8 mouse cellular contexts compared by ENCODE assay signal in genomic region chr11:31871135-31871541, GRCm38 (mm10). TPM values are rescaled to one million over a fixed set of nuclear protein-coding genes. Genes with fewer than 3 reads are reported as not detected.
DNase-seq lines count a peak whose midpoint lies in the region; ATAC-seq and TF ChIP-seq lines count a peak whose summit lies in the region.

No protein-coding gene starts in this region.

- H3K27me3 ChIP-seq in forebrain, embryonic 11.5 days (ENCODE audit: control insufficient read depth, insufficient read depth, low read length): no peaks in the 10 kb centered on the region
- 0 out of 2 replicates have a peak, but pooled peaks cover 3% of the 10 kb centered on the region for H3K27me3 ChIP-seq in lung, embryonic 14.5 days (ENCODE audit: insufficient read depth, low read length)

- ATAC-seq in forebrain, embryonic 11.5 days (replicated peaks; ENCODE audit: low FRiP score): peak; percentile 2; the same call in 1 of the 2 replicates
- peak; percentile 6; the same call in 1 of the 2 replicates for ATAC-seq in lung, embryonic 14.5 days (ENCODE audit: insufficient read depth)

- H3K4me3 ChIP-seq in forebrain, embryonic 11.5 days (ENCODE audit: low read depth, low read length): peak overlapping the region; percentile 88
- H3K4me3 ChIP-seq in lung, embryonic 14.5 days (ENCODE audit: low read depth, low read length): peak overlapping the region; percentile 83

- 0 out of 2 replicates have a peak, but pooled peaks cover 3% of the 10 kb centered on the region for H3K4me1 ChIP-seq in forebrain, embryonic 11.5 days (replicated peaks; ENCODE audit: control insufficient read depth, insufficient read depth, low read length)
- H3K4me1 ChIP-seq in lung, embryonic 14.5 days (ENCODE audit: insufficient read depth): 0 out of 2 replicates have a peak, but pooled peaks cover 14% of the 10 kb centered on the region

- no peaks in the 10 kb centered on the region for H3K36me3 ChIP-seq in forebrain, embryonic 11.5 days (ENCODE audit: control insufficient read depth, insufficient read depth, low read length)
- H3K36me3 ChIP-seq in lung, embryonic 14.5 days (ENCODE audit: insufficient read depth): no peaks in the 10 kb centered on the region

- TF ChIP-seq CTCF in lung, embryonic 14.5 days (IDR thresholded peaks at IDR 0.05; ENCODE audit: low read depth): no peak

- peak overlapping the region; percentile 39 for H3K27ac ChIP-seq in forebrain, embryonic 11.5 days (ENCODE audit: low read depth, low read length)
- peak overlapping the region; percentile 83 for H3K27ac ChIP-seq in lung, embryonic 14.5 days (ENCODE audit: low read depth)

- intact Hi-C loops in heart, postnatal 10 days (cut with DNase I): loop anchor here (2.0 to 10.0 kb wide), 3 partner anchors 159 to 1294 kb away; partner anchors contain the start of gene Npm1

- H3K4me2 ChIP-seq in forebrain, embryonic 11.5 days (ENCODE audit: low read depth, low read length, severe bottlenecking): peak overlapping the region; percentile 87
- H3K4me2 ChIP-seq in lung, embryonic 14.5 days: peak overlapping the region; percentile 85

- 2% methylated on average over 16 of the region's 21 CpGs for WGBS in forebrain, embryonic 11.5 days
- WGBS in lung, embryonic 14.5 days: under 1% methylated on average over 20 of the region's 21 CpGs

- no peaks in the 10 kb centered on the region for H3K9me3 ChIP-seq in forebrain, embryonic 11.5 days (ENCODE audit: control insufficient read depth, low read length)
- no peaks in the 10 kb centered on the region for H3K9me3 ChIP-seq in lung, embryonic 14.5 days (ENCODE audit: low read depth, low read length)

- DNase-seq in ES-CJ7 (ENCODE audit: low read depth, low spot score): peak; percentile 24
- DNase-seq in brain, embryonic 18.5 days (ENCODE audit: low read depth, low spot score): peak; percentile 12
- peak; percentile 70 for DNase-seq in forebrain, embryonic 11.5 days (ENCODE audit: low spot score)
- peak; percentile 63 to 71 for DNase-seq in heart, postnatal 10 days
- DNase-seq in layer of hippocampus, adult 18-20 months (ENCODE audit: low spot score in 2 of 2): peak; percentile 25 to 34
- DNase-seq in lung, embryonic 14.5 days: peak; percentile 55
- DNase-seq in retina, postnatal 1 day: peak; percentile 62
- DNase-seq in urinary bladder, postnatal 14 days (ENCODE audit: low spot score): peak; percentile 39

- H3K9ac ChIP-seq in forebrain, embryonic 11.5 days (ENCODE audit: low read length): peak overlapping the region; percentile 74
- peak overlapping the region; percentile 75 for H3K9ac ChIP-seq in lung, embryonic 14.5 days

RNA-seq across cellular contexts. Expression of gene Cpeb4, which starts 0.9 kb away (rescaled TPM):
- polyA plus RNA-seq in forebrain, embryonic 11.5 days (2014; fragmentation: Nextera tagmentation; extraction: Ambion mirVana): 8.7 and 10.2 TPM in 2 replicates
- 10 to 100 TPM; 68.0 to 72.2 TPM for total RNA-seq in heart, postnatal 10 days (2021)
- 100 to 1,000 TPM; 148 to 155 TPM for total RNA-seq in layer of hippocampus, adult 18-20 months (2021)
- 4.2 and 5.1 TPM in 2 replicates for polyA plus RNA-seq in lung, embryonic 14.5 days (2014; fragmentation: Nextera tagmentation; extraction: Ambion mirVana)

Comparison
In these comparisons a context has a peak if more than half of its experiments do, and no peak if none do; other contexts are left out.
1. Peak in every context shown above with its lines: DNase-seq, ATAC-seq, H3K4me3 ChIP-seq and H3K27ac ChIP-seq.
2. DNase-seq: peak in every context shown above with its lines; median percentile 70 in forebrain, embryonic 11.5 days; 67 in heart, postnatal 10 days; 62 in retina, postnatal 1 day; 55 in lung, embryonic 14.5 days; 39 in urinary bladder, postnatal 14 days; 30 in layer of hippocampus, adult 18-20 months; 24 in ES-CJ7; 12 in brain, embryonic 18.5 days.